Comparison of ENCODE assay signal across 8 mouse cellular contexts in genomic region chr5:134394624-134395023, GRCm38 (mm10).
DNase-seq lines count a peak whose midpoint lies in the region; ATAC-seq and TF ChIP-seq lines count a peak whose summit lies in the region.

No protein-coding gene starts in this region.

- no peak overlapping the region for H3K4me2 ChIP-seq in forebrain, embryonic 11.5 days (ENCODE audit: low read depth, low read length, severe bottlenecking)
- H3K4me2 ChIP-seq in forebrain, embryonic 16.5 days (ENCODE audit: low read length): no peak overlapping the region

- no peaks in the 10 kb centered on the region for H3K9me3 ChIP-seq in forebrain, embryonic 11.5 days (ENCODE audit: control insufficient read depth, low read length)
- H3K9me3 ChIP-seq in forebrain, embryonic 16.5 days (ENCODE audit: control insufficient read depth, low read length): no peaks in the 10 kb centered on the region
- H3K9me3 ChIP-seq in heart, embryonic 10.5 days: no peaks in the 10 kb centered on the region

- H3K9ac ChIP-seq in forebrain, embryonic 11.5 days (ENCODE audit: low read length): no peak overlapping the region
- H3K9ac ChIP-seq in forebrain, embryonic 16.5 days (replicated peaks; ENCODE audit: low read depth, low read length): no peak overlapping the region

- no peaks in the 10 kb centered on the region for H3K4me1 ChIP-seq in forebrain, embryonic 11.5 days (replicated peaks; ENCODE audit: control insufficient read depth, insufficient read depth, low read length)
- peaks cover 3% of the 10 kb centered on the region; the same call in 1 of the 2 replicates for H3K4me1 ChIP-seq in forebrain, embryonic 16.5 days (replicated peaks; ENCODE audit: control insufficient read depth, insufficient read depth, low read length)
- peaks cover 9% of the 10 kb centered on the region for H3K4me1 ChIP-seq in bone marrow macrophage, adult 2 months (ENCODE audit: control insufficient read depth, insufficient read depth, low read length)
- H3K4me1 ChIP-seq in heart, embryonic 10.5 days: peaks cover 31% of the 10 kb centered on the region

- peaks cover 23% of the 10 kb centered on the region for H3K36me3 ChIP-seq in forebrain, embryonic 11.5 days (ENCODE audit: control insufficient read depth, insufficient read depth, low read length)
- peaks cover 15% of the 10 kb centered on the region for H3K36me3 ChIP-seq in forebrain, embryonic 16.5 days (ENCODE audit: control insufficient read depth, insufficient read depth)
- H3K36me3 ChIP-seq in heart, embryonic 10.5 days: peaks cover 89% of the 10 kb centered on the region

- ATAC-seq in forebrain, embryonic 11.5 days (replicated peaks; ENCODE audit: low FRiP score): no peak
- no peak for ATAC-seq in forebrain, embryonic 16.5 days
- ATAC-seq in cerebellum, adult (ENCODE audit: insufficient number of reproducible peaks, low FRiP score, low TSS enrichment): no peak

- no peak overlapping the region for H3K4me3 ChIP-seq in forebrain, embryonic 11.5 days (ENCODE audit: low read depth, low read length)
- no peak overlapping the region for H3K4me3 ChIP-seq in forebrain, embryonic 16.5 days (replicated peaks; ENCODE audit: low read length)
- H3K4me3 ChIP-seq in bone marrow macrophage, adult 2 months (ENCODE audit: insufficient read depth, low read length): peak overlapping the region; percentile 44
- H3K4me3 ChIP-seq in heart, embryonic 10.5 days: no peak overlapping the region

- WGBS in forebrain, embryonic 11.5 days: 63% methylated on average over 10 of the region's 10 CpGs
- WGBS in forebrain, embryonic 16.5 days: 62% methylated on average over 10 of the region's 10 CpGs
- 42% methylated on average over 10 of the region's 10 CpGs for WGBS in heart, embryonic 10.5 days

- TF ChIP-seq CTCF in bone marrow macrophage, adult 2 months (IDR thresholded peaks at IDR 0.05; ENCODE audit: low read depth, low read length): no peak

- H3K27ac ChIP-seq in forebrain, embryonic 11.5 days (ENCODE audit: low read depth, low read length): no peak overlapping the region
- H3K27ac ChIP-seq in forebrain, embryonic 16.5 days (ENCODE audit: low read length): no peak overlapping the region
- H3K27ac ChIP-seq in bone marrow macrophage, adult 2 months (ENCODE audit: insufficient read depth, low read depth, low read length): peak overlapping the region; percentile 69
- H3K27ac ChIP-seq in heart, embryonic 10.5 days: peak overlapping the region; percentile 71; the same call in 1 of the 2 replicates

- peak; percentile 78 for DNase-seq in forebrain, embryonic 11.5 days (ENCODE audit: low spot score)
- DNase-seq in heart, embryonic 10.5 days (ENCODE audit: low spot score): peak; percentile 93
- peak; percentile 29 for DNase-seq in kidney, adult 9 months
- DNase-seq in lung, postnatal 25 days (ENCODE audit: low spot score): peak; percentile 44
- peak; percentile 68 for DNase-seq in yolk sac, embryonic 10.5 days (ENCODE audit: low spot score)

- no peaks in the 10 kb centered on the region for H3K27me3 ChIP-seq in forebrain, embryonic 11.5 days (ENCODE audit: control insufficient read depth, insufficient read depth, low read length)
- H3K27me3 ChIP-seq in forebrain, embryonic 16.5 days (replicated peaks; ENCODE audit: control insufficient read depth, insufficient read depth, low read length): no peaks in the 10 kb centered on the region
- H3K27me3 ChIP-seq in heart, embryonic 10.5 days (ENCODE audit: insufficient read depth, poor library complexity, severe bottlenecking): no peaks in the 10 kb centered on the region

- no peak for TF ChIP-seq POLR2A in bone marrow macrophage, adult 2 months (IDR thresholded peaks at IDR 0.05; ENCODE audit: borderline replicate concordance, low read depth, low read length)

Comparison
In these comparisons a context has a peak if more than half of its experiments do, and no peak if none do; other contexts are left out.
1. DNase-seq: peak in every context shown above with its lines; median percentile 93 in heart, embryonic 10.5 days; 78 in forebrain, embryonic 11.5 days; 68 in yolk sac, embryonic 10.5 days; 44 in lung, postnatal 25 days; 29 in kidney, adult 9 months.
2. H3K27ac ChIP-seq: peak in bone marrow macrophage, adult 2 months (single experiment) and heart, embryonic 10.5 days (single experiment); none in forebrain, embryonic 11.5 days (single experiment) and forebrain, embryonic 16.5 days (single experiment).